In genomic region chr5:142935642-142936335, GRCm38 (mm10) we compare ENCODE assay signal across 8 mouse cellular contexts. TPM values are rescaled to one million over a fixed set of nuclear protein-coding genes. Genes with fewer than 3 reads are reported as not detected.
DNase-seq lines count a peak whose midpoint lies in the region; ATAC-seq and TF ChIP-seq lines count a peak whose summit lies in the region.

No protein-coding gene starts in this region.

- ATAC-seq in hindbrain, embryonic 12.5 days (ENCODE audit: low FRiP score): peak; percentile 56
- ATAC-seq in lung, embryonic 15.5 days (ENCODE audit: borderline replicate concordance, extremely low read depth, low FRiP score, low TSS enrichment): peak; percentile 27; the same call in 1 of the 2 replicates

- peak; percentile 37; the same call in 1 of the 2 replicates for TF ChIP-seq CTCF in olfactory bulb, adult 2 months (IDR thresholded peaks at IDR 0.05; ENCODE audit: insufficient read depth, low read depth, low read length)

- H3K36me3 ChIP-seq in hindbrain, embryonic 12.5 days: no peaks in the 10 kb centered on the region
- no peaks in the 10 kb centered on the region for H3K36me3 ChIP-seq in lung, embryonic 15.5 days

- 15% methylated on average over 13 of the region's 13 CpGs for WGBS in hindbrain, embryonic 12.5 days
- 21% methylated on average over 13 of the region's 13 CpGs for WGBS in lung, embryonic 15.5 days
- WGBS in olfactory bulb, adult 2 months: 21% methylated on average over 13 of the region's 13 CpGs

- H3K27ac ChIP-seq in hindbrain, embryonic 12.5 days: no peak overlapping the region
- peak overlapping the region; percentile 7 for H3K27ac ChIP-seq in lung, embryonic 15.5 days
- H3K27ac ChIP-seq in olfactory bulb, adult 2 months (ENCODE audit: insufficient read depth, low read depth, low read length): no peak overlapping the region

- no peaks in the 10 kb centered on the region for H3K9me3 ChIP-seq in hindbrain, embryonic 12.5 days (replicated peaks)
- H3K9me3 ChIP-seq in lung, embryonic 15.5 days: no peaks in the 10 kb centered on the region

- no peak overlapping the region for H3K4me3 ChIP-seq in hindbrain, embryonic 12.5 days
- H3K4me3 ChIP-seq in lung, embryonic 15.5 days: peak overlapping the region; percentile 15
- no peak overlapping the region; the same call in 1 of the 2 replicates for H3K4me3 ChIP-seq in olfactory bulb, adult 2 months (ENCODE audit: insufficient read depth, low read depth, low read length)

- TF ChIP-seq POLR2A in olfactory bulb, adult 2 months (IDR thresholded peaks at IDR 0.05; ENCODE audit: insufficient read depth, low read depth, low read length): no peak

- no peaks in the 10 kb centered on the region for H3K27me3 ChIP-seq in hindbrain, embryonic 12.5 days
- no peaks in the 10 kb centered on the region for H3K27me3 ChIP-seq in lung, embryonic 15.5 days

- H3K4me1 ChIP-seq in hindbrain, embryonic 12.5 days: peaks cover 3% of the 10 kb centered on the region
- H3K4me1 ChIP-seq in lung, embryonic 15.5 days: peaks cover 16% of the 10 kb centered on the region; the same call in 1 of the 2 replicates
- peaks cover 4% of the 10 kb centered on the region for H3K4me1 ChIP-seq in olfactory bulb, adult 2 months (ENCODE audit: control insufficient read depth, insufficient read depth, low read length)

- H3K9ac ChIP-seq in hindbrain, embryonic 12.5 days: no peak overlapping the region
- peak overlapping the region; percentile 35 for H3K9ac ChIP-seq in lung, embryonic 15.5 days

- H3K4me2 ChIP-seq in hindbrain, embryonic 12.5 days (replicated peaks): peak overlapping the region; percentile 32
- peak overlapping the region; percentile 51 for H3K4me2 ChIP-seq in lung, embryonic 15.5 days

- DNase-seq in T-cell, adult 2 months (ENCODE audit: low spot score): peak; percentile 49
- peak; percentile 79 for DNase-seq in cerebellum, postnatal 10 days
- peak; percentile 40 to 68 for DNase-seq in frontal cortex, postnatal 10 days (ENCODE audit: low spot score in 2 of 2)
- DNase-seq in layer of hippocampus, postnatal 10 days (ENCODE audit: low spot score in 2 of 2): peak; percentile 63 to 73
- DNase-seq in thymus, postnatal 4 days: peak; percentile 63

RNA-seq across cellular contexts. Expression of gene Fscn1, which starts 24.4 kb away (rescaled TPM):
- 699 and 764 TPM in 2 replicates for polyA plus RNA-seq in hindbrain, embryonic 12.5 days (2016; fragmentation: Nextera tagmentation; extraction: Ambion mirVana)
- 100 to 1,000 TPM; 420 to 424 TPM for total RNA-seq in layer of hippocampus, postnatal 10 days (2021)
- polyA plus RNA-seq in lung, embryonic 15.5 days (2015; fragmentation: Nextera tagmentation; extraction: Ambion mirVana): 240 and 246 TPM in 2 replicates
- polyA plus RNA-seq in olfactory bulb, adult 2 months (2012; ENCODE audit: insufficient read depth, insufficient read length, low replicate concordance, missing spikeins): not detected in 2 replicates

RNA-seq across cellular contexts. Expression of gene Actb, which starts 29.2 kb away (rescaled TPM):
- polyA plus RNA-seq in hindbrain, embryonic 12.5 days (2016; fragmentation: Nextera tagmentation; extraction: Ambion mirVana): 14,392 and 16,600 TPM in 2 replicates
- total RNA-seq in layer of hippocampus, postnatal 10 days (2021): 1,000 to 10,000 TPM; 4,137 to 4,167 TPM
- 15,606 and 16,851 TPM in 2 replicates for polyA plus RNA-seq in lung, embryonic 15.5 days (2015; fragmentation: Nextera tagmentation; extraction: Ambion mirVana)
- polyA plus RNA-seq in olfactory bulb, adult 2 months (2012; ENCODE audit: insufficient read depth, insufficient read length, low replicate concordance, missing spikeins): 1,129 and 2,319 TPM in 2 replicates

RNA-seq across cellular contexts. Expression of gene Fbxl18, which starts 40.6 kb away (rescaled TPM):
- polyA plus RNA-seq in hindbrain, embryonic 12.5 days (2016; fragmentation: Nextera tagmentation; extraction: Ambion mirVana): 24.6 and 26.9 TPM in 2 replicates
- total RNA-seq in layer of hippocampus, postnatal 10 days (2021): 10 to 100 TPM; 38.5 to 40.1 TPM
- polyA plus RNA-seq in lung, embryonic 15.5 days (2015; fragmentation: Nextera tagmentation; extraction: Ambion mirVana): 11.1 and 13.5 TPM in 2 replicates
- not detected in 2 replicates for polyA plus RNA-seq in olfactory bulb, adult 2 months (2012; ENCODE audit: insufficient read depth, insufficient read length, low replicate concordance, missing spikeins)

Comparison
In these comparisons a context has a peak if more than half of its experiments do, and no peak if none do; other contexts are left out.
1. RNA of gene Fbxl18, which starts 40.6 kb away (polyA plus RNA-seq): 24.6 to 26.9 TPM in hindbrain, embryonic 12.5 days and 11.1 to 13.5 TPM in lung, embryonic 15.5 days; not detected in olfactory bulb, adult 2 months; every median in the first group is over 10 times any median in the second.
2. Peak in every context shown above with its lines, with median percentiles within 50 percentile points of each other: DNase-seq.